Mouse (Mus musculus): ENCODE data around the gene Akap2. TPM values are rescaled to one million over a fixed set of nuclear protein-coding genes. Genes with fewer than 3 reads are reported as not detected.

The Akap2 gene
- polyA plus RNA-seq, 1 experiment from 2014 or later, result 37.6 TPM

DNA sequence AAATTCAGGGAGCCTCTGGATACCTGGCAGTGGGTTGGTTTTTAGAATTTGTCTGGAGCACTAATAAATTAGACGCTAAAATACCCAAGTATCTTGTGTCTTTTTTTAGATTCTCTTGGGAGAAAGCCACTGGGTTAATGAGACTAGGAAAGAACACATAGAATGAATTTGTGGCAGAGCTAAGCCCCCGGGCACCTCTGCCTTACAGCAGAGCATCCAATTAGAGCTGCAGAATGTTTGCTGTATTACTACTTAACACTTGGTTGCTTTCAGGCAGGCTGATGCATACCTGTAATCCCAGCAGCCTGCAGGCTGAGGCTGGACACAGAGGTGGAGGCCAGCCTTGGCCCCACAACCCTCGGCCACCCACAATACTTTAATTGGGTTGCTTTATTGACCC, 112.3 kb downstream of the Akap2 start:
- no peak for DNase-seq (ENCODE audit: low spot score)

DNA sequence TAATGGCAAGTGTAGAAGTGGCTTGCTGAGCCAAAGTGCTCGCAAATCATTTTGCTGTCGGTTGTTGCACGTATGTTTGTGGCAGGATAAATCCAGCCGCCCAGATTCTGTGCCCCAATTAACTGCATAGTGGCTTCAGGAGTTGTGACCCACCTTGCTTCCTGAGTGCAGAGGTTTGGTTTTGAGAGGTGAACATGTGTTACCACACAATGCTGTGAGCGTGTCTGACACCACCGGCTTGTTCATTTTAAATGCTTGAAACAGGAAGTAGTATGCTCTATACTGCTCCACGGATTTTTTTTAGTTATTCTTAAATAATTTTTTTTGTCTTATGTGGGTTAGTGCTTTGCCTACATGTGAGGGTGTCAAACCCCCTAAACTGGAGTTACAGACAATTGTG, 114.9 kb downstream of the Akap2 start:
- DNase-seq (ENCODE audit: low spot score), result peak; percentile 63

DNA sequence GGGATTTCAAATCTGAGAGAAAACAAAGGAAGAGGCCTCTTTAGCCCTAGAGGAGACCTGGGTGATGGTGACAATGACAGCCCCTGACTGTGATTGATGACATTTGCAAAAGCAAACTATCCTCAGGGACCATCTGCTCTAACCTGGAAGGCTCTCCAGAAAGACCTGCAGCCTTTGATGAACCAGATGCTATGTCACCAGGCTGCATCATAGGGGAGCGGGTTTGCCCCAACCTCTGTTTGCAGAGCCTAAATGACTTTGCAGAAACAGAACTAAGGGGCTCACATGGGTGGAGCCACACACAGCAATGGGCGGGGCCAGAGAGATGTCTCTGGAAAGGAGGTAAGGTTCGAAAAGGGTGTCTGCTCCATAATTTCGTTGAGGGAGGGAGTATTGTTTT, 115.6 kb downstream of the Akap2 start:
- peak; percentile 36 for DNase-seq (ENCODE audit: low spot score)

DNA sequence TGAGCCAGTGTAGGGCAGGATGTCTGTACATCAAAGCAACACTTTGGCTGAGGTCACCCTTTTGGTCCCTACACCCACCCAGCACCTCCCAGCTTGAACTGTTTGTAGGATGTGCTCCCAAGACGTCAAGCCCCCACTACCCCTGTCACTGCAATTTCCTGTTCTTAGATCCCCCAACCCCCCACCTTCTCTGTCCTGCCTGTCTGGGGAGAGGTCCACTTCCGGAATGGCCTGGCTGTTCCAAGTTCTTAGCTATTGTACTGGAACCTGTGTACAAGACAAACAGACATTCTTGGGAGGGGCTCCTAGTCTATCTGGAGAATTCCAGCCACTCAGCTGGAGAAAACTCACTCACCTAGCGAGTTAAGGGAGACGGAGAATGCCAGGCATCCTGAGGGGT, 116.7 kb downstream of the Akap2 start:
- DNase-seq (ENCODE audit: low spot score), result peak; percentile 62

DNA sequence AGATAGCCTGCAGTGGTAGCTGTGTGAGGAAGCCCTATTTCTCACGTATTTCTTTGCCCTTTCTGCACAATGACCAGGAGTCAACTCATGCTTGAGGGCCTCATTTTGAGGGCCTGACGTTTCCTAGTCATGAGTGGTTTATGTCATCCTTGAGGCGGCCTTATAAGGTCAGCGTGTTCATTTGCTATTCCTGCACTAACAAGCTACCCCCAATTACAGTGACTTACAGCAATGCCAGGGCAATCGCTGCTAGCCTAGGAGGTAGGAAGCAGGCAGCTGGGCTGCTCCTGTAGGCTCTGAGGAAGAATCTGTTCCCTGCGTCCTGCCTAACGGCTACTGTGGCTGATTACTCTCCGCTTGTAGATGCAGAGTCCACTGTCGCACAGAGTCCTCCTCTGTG, 119.6 kb downstream of the Akap2 start:
- no peak for DNase-seq (ENCODE audit: low spot score)

DNA sequence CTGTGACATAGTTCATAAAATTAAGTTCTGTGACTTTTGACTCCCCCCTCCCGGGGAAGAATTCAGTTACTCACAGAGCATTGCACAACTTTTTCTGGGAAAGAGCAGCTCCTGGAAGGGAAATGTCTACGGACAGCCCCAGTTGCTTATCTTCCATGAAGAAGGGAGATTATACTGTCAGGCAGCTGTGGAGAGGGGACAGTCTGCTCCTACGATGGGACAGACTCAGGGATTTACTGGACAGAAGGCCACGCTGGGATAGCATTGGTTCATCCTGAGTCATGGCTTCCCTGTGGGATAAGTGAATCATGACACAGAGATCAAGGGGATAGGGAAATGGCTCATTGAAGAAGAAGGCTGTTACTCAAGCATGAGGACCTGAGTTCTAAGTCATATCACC, 121.9 kb downstream of the Akap2 start:
- no peak for DNase-seq (ENCODE audit: low spot score)

DNA sequence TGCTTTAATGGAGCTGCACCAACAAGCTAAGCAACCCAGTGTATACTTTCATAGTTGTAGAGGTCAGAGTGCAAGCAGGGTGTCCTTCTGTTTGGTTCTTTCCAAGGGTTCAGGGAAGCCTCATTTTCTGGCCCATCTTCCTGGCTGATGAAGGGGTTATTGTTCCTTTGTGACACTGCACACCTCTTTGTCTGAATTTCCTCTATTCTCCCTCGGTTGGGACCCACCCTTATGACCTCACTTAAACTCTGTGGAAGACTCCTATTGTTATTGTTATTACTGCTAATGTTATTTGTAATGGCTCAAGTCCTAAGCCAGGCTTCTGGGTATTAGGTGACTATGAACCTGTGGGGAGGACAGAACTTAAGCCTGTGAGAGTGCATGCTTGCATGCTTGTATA, 124.5 kb downstream of the Akap2 start:
- DNase-seq (ENCODE audit: low spot score), result no peak

DNA sequence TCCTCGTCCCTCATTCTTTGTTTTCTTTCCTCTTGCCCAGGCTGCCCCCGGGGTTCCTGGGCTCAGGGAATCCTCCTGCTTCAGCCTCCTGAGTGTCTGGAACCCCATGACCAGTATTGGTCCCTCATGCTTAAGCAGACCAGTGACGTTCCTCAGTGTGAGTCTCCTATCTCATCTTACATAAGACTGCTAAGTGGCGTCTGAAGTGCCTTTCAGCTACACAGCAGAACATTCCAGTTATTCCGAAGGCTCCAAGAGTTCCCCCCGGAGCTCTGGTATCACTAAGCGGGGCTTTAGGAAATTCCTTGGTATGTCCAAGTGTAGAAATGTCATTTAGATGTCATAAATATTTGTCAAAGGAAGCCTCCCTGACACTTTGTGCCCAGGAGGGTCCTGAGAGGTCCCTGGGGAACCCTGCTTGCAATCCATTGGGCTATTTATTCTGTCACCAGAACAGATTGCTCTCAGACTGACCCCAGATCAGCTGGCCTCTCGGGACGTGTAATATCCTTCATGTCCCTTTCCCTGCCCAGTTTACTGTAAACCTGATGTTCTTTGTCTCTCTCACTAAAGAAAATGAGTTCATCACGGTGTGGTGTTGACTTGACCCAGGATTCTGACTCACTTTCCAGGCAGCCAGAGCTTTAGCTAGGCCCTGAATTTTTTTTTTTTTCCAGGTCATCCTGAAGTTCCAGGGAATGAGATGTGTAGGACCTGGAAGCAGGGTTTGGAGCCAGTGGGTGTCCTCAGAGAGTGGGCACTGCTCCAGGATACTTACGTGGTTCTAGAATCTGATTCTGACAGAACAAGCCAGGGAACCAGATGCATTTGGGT, 125.2 kb downstream of the Akap2 start:
- no peak for DNase-seq (ENCODE audit: low spot score)

DNA sequence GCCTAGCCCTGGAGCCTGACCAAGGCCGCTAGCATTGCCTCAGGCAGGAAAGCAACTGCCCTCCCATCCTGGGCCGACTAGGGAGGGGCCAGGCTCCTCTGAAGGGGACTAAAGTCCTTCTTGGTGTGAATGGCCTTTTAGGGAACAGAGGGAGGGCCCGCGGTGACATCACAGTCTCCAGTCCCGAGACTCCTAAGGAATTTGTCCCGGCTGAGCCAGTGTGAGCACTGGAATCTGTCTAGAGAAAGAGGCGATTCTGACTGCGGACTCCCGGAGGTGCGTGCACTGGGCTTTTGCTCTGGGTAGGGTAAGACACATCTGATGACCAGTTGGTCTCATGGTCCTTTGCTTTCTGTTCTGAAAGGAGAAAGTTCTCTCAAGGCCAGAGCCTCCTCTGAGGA, 127.6 kb downstream of the Akap2 start:
- no peak for DNase-seq (ENCODE audit: low spot score)

DNA sequence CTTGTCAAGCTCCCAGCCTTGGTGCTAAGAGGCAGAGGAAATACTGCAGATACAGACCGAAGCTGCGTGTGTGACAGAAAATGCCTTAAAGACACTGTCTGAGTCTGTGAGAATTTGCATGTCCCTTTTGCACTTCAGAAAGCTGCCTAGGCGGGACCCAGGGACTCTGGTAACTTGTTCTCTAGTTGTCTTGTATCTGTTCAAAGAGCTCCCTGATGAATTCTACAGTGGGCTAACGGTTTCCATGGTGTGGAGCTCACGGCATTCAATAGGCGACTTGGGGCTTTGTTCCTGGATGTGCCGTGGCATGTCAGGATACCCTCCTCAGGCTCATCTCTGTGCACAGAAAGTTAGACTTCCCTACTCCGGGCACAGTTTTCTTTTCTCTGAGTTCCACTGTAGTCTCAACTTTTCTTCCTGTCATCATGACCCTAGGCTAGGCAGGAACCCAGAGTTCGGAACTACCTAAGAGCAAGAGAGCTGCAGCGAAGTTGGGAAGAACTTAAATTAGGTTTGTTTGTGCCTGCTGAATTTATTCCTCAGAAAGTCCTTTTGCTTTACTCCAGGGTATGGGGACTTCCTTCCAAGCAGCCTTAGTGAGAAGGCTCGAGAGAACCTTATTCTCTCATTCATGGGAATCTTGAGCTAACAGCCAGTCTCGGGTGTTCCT, 128.2 kb downstream of the Akap2 start:
- no peak for DNase-seq (ENCODE audit: low spot score)

DNA sequence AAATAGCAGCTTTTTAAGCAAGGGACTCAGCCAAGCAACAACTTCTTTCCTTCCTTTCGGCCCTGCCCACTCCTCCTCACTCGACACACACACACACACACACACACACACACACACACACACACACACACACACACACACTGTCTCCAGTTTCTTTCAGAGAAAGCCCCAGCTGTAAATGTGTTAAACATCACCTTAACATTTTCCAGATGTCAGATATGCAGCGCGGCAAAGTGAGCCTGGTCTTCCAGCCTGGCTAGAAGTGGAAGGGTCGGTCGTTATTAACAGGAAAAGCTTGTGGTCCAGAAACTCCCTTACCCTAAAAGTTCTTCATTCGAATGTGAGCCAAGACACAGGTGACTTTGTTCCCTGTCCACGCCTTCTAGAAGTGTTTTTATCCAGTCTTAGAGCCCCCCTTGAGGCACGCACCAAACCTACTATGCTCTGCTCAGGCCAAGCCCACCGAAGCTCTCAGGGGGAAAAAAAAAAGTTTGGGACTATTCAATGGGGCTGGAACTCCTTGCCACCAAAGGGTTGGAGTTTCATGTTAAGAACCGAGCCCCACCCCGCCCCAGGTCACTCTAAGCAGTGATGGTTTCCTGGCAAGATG, 129.0 kb downstream of the Akap2 start:
- no peak for DNase-seq (ENCODE audit: low spot score)

DNA sequence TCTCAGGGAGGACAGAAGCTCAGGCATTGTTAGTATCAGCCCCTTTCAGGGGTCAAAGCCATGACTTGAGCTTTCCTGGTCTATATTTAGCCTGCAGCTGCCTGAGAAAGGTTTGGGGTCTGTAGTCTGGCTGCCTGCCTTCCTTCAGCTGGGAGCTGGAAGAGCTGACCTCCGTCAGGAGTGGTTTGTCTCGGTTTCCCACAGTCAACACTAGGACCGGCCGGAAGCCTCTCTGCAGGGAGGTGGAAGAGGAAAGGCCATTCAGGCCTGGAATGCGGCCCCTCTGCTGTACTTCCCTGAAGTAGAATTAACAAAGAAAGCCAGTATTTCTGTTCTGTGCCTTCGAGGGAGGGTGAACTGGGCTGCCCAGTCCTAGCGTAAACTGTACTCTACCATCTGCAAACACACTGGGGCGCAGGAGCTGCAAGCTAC, 129.6 kb downstream of the Akap2 start:
- no peak for DNase-seq (ENCODE audit: low spot score)

DNA sequence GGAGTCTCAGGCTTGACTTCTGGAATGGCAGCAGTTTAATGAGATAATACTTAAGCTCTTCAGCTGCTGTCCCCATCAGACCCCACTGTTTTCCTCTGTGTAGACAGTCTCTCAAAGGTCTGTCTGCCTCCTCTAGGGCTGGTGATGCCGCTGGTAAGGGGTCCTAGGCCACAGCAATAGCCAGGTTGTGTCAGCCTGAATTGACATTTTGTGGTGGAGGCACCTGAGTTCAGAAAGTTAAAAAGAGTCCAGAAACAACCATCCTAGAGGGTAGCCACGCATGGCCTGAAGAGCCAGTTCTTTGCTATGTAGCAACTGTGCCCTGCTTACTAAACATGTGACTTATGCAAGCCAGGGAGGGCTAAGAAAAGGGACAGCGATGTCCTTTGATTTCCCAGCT, 130.2 kb downstream of the Akap2 start:
- DNase-seq (ENCODE audit: low spot score), result no peak

DNA sequence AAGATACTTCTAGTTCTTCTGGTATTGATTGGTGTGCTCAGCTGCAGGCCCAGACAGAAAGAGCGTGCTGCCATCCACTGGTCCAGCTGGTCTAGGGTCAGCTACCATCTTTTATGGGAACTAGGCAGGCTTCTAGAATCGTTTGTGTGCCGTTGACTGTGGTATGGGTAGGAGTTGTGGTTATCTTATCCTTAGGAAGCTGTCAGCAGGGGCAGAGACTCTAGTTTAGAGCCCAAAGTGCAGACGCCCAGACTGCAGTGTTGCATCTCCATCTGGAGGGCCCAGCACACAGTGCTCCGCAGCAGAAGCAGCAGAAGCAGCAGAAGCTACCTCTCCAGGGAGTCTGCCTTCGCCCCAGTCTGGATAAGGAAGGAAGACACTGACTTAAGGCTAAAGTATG, 132.0 kb downstream of the Akap2 start:
- no peak for DNase-seq (ENCODE audit: low spot score)

DNA sequence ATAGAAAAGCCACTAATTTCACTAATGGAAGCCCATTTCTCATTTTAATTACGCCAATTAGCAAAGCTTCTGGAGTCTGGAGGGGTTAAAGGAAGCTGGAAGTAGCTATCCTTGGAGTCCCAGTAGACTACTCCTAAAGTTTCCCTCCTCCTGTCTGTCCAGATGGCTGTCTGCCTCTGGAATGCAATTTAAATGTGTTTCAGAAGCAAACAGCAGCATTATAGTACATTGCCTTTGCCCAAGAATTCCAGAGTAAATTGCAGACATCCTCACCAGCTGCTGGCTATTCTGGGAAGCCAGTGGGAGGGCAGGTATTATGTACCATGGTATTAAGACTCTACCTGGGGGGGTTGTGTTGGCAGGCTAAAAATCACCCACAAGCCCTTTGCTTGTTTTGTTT, 134.3 kb downstream of the Akap2 start:
- no peak for DNase-seq (ENCODE audit: low spot score)

DNA sequence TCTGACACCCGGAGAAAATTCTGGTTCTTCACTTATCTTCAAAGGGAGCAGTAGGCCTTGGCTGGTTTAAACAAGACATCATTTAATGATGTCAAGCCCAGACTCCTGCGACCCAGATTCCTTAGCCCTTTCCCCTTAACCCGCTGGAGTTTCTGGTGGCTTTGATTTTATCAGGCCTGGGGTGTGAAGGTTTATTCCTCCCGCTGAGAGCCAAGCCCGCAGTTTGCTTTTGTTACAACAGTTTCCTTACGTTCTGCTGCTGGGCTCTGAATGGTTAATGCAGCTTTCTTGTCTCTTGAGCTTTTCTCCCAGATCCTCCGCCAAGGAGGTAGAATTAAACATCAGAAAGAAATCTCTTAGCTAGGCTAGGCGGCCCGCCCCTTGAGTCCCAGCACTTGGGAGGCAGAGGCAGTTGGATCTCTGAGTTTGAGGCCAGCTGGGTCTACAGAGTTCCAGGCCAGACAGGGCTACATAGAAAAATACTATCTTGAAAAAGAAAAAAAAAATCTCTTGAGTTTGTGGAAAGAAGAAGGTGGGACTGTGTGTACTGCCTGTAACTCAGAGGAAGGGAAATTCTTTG, 135.1 kb downstream of the Akap2 start:
- DNase-seq (ENCODE audit: low spot score), result no peak

DNA sequence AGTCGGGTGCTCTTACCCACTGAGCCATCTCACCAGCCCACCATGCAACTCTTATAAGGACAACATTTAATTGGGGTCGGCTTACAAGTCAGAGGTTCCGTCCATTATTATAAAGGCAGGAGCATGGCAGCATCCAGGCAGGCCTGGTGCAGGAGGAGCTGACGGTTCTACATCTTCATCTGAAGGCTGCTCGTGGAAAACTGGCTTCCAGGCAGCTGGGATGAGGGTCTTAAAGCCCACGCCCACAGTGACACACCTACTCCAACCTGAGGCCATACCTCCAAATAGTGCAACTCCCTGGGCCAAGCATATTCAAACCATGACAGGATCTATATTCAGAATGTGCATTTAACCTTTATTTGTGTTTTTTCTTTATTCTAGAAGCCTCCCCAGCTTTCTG, 136.7 kb downstream of the Akap2 start:
- no peak for DNase-seq (ENCODE audit: low spot score)

DNA sequence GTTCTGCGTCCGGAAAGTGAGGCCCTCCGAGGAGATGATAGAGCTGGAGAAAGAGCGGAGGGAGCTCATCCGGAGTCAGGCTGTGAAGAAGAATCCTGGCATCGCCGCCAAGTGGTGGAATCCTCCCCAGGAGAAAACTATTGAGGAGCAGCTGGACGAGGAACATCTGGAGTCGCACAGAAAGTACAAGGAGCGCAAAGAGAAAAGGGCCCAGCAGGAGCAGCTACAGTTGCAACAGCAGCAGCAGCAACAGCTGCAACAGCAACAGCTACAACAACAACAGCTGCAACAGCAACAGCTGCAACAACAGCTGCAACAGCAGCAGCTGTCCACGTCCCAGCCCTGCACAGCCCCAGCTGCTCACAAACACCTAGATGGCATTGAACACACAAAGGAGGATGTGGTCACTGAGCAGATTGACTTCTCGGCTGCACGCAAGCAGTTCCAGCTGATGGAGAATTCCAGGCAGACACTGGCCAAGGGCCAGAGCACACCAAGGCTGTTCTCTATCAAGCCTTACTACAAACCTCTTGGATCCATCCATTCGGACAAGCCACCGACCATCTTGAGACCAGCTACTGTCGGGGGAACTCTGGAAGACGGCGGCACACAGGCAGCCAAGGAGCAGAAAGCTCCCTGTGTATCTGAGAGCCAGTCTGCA, 138.0 kb downstream of the Akap2 start:
- DNase-seq (ENCODE audit: low spot score), result no peak

DNA sequence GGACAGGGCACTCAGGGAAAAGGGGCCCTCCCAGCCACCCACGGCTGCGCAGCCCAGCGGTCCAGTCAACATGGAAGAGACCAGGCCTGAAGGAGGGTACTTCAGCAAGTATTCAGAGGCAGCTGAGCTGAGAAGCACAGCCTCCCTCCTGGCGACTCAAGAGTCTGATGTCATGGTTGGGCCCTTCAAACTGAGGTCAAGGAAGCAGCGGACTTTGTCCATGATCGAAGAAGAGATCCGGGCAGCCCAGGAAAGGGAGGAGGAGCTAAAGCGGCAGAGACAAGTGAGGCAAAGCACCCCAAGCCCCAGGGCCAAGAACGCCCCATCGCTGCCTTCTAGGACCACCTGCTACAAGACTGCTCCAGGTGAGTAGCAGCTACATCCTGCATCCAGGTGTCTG, 139.2 kb downstream of the Akap2 start:
- DNase-seq (ENCODE audit: low spot score), result no peak

DNA sequence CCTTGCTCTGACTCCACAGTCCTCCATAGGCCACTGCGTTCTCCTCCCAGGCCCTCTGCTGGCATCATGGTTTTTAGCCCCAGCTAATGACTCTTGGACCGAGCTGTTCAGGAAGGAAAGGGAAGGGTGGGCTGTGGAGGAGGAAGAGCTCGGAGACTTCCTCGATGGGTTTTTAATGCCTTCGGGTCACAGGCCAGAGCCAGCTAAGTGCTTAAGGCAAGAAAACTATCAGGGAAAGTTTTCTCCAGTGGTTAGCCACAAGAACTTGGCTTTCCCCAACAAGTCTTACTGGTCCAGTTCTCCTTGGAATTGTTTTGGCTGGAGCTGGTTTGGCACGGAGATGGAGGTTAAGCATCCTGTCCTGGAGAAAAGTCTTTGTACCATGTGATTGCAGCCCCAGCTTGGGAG, 142.8 kb downstream of the Akap2 start:
- no peak for DNase-seq (ENCODE audit: low spot score)

DNA sequence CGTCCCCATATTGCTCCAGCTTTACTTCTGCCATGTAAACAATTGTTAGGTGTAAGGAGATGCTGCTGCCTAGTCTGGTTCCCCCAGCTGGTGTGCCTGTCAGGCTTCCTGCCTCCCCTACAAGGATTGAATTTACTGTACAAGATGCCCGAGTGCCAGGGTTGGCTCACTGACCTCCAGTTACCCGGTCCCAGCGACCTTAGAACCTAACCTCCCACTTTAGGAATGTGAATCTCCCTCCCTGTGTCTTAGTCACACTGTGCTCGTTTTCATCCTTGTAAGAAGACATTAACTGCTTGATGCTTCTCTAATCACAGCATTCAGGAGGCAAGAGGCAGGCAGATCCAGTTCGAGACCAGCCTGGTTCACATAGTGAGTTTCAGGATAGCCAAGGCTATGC, 143.7 kb downstream of the Akap2 start:
- DNase-seq (ENCODE audit: low spot score), result no peak

DNA sequence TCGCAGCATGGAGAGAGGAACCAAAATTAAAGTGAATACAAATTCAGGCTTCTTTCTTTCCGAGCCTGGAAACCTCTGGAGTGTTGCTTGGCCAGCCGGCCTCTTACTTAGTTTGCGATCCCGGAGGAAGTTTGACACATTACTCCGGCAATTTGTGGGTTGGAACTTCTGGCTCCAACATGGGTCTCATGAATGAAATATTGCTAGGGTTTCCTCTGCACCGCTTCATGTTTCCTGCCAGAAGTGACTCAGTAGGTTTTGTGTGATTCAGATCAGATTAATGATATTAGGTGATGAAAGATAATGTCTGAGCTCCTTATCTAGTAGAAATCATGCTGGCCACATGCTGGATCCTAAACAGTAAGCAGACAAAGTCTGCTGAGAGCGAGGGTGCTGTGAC, 144.4 kb downstream of the Akap2 start:
- DNase-seq (ENCODE audit: low spot score), result no peak

Data from thymus, postnatal 0 days (tissue).